Mouse (Mus musculus): Measurements from ENCODE around the gene 4930556J24Rik.
"Not testable (repeated sequence)": the region's sequence is repeated elsewhere in the genome, so short reads cannot be mapped to it uniquely, and the experiment has no call there.

Gene 4930556J24Rik

DNA sequence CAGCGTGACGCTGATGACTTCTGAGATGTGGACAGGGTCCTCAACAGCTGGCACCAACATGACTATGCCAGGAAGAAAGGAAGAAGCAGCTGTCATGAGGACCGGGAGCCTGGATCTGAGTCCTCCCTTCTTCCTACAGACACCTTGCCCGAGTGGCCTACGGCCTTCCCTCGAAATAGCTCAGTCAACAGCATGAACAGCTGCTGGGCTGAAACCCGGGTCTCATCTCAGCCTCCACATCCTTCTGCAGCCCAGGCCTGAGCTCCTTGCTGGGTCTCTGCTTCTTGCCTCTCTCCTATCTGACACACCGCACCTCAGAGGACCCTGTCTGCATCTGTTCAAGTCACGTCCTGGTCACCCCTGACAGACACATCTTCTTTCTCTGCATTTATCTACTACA is 54.5 kb downstream of the 4930556J24Rik start:
- no peak for DNase-seq (ENCODE audit: low spot score in 2 of 2)

DNA sequence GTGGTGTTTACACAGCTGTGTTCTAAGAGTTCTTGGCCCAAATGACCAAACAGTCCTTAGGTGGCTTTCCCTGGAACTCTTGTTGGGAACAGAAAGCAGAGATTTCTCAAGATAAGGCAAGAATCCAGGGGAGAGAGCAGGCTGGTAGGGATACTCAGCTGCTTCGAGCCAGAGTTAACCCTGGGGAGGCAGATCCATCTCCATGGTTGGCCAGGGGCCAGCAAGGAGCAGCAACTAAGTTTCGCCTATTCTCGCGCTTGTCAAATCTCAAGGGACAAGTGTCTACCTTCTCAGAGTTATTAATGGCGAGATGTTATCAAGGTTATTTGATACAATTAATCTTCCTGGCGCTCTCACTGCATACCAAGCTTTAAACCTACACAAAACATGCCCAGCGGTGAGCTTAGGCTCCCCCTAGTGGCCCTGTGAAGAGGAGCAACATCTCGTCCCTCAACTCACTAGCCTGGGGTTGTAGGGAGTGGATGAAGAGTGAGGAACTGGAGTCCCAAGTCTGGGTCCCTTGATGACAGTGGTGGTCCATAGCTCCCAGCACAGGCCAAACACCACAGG is 55.2 kb downstream of the 4930556J24Rik start:
- peak in 1 of 2 experiments; percentile 53 for DNase-seq (ENCODE audit: low spot score in 2 of 2)

DNA sequence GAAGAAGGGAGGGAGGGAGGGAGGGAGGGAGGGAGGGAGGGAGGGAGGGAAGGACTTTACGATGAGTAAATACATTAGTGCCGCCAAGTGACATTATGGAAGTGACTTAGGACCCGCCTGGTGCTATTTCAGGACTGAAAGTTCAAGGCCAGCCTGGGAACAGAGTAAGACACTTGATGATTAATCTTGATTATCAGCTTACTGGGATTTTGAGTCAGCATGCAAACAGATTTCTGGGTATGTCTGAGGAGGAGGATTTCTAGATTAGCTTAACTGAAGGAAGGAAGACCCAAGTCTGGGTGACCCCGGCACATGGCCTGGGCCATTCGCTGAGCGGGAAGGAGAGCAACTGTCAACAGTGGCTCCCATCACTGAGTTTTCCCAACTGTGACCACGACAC is 56.1 kb downstream of the 4930556J24Rik start:
- no peak for DNase-seq (ENCODE audit: low spot score in 2 of 2)

DNA sequence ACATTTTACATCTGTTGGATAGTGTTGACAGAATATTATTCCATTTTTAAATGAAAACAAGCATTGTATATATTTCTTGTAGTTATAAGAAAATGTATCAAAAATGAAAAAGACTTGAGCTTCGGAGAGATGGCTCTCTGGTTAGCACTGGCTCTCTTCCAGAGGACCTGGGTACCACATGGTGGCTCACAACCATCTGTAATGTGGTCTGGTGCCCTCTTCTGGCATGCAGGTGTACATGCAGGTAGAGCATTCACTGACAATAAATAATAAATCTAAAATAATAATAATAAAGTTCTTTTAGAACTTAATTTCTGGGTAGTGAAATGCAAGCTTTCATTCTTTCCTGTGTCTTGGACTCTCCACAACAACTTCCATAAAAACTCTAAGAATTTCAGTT is 57.8 kb downstream of the 4930556J24Rik start:
- DNase-seq (ENCODE audit: low spot score in 2 of 2), result no peak

DNA sequence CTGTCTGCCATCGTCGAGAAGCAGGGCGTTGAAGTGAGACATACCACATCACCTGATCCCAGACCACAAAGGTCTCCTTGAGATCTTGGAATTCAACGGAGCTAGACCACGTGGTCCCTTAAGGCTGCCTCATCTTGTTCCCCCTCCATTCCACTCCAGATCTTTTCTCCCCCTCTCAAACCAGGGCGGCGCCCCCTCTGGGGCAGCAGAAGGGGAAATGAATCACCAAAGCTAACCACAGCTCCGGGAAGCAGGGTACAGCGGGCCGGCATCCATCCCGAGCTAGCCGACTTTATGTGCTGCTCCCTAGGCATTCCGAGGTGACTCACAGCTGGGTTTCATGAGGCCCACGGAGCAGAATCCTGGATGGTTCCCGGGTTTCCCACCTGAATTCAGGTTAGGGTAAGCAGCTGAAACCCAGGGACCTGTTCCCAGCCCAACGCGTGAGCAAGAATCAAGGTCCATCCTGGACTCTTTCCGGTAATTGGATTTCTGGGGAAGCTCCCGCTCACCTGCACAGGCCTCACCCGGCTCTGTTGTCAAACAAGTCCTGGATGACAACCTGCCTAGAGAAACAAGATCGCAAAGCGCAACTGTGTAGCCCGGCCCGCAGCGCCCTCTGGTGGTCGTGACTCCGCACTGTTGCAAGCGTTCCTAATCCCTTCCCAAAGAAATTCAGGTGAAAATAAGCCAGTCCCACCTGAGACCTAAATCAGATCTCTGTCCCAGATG is 62.3 kb downstream of the 4930556J24Rik start, which contains the start of gene Slc35e4:
TSS of gene Slc35e4 (minus strand) at position 556 of the 732 bp plus-strand sequence.
- peak; percentile 58 to 77 for DNase-seq (ENCODE audit: low spot score in 2 of 2)

DNA sequence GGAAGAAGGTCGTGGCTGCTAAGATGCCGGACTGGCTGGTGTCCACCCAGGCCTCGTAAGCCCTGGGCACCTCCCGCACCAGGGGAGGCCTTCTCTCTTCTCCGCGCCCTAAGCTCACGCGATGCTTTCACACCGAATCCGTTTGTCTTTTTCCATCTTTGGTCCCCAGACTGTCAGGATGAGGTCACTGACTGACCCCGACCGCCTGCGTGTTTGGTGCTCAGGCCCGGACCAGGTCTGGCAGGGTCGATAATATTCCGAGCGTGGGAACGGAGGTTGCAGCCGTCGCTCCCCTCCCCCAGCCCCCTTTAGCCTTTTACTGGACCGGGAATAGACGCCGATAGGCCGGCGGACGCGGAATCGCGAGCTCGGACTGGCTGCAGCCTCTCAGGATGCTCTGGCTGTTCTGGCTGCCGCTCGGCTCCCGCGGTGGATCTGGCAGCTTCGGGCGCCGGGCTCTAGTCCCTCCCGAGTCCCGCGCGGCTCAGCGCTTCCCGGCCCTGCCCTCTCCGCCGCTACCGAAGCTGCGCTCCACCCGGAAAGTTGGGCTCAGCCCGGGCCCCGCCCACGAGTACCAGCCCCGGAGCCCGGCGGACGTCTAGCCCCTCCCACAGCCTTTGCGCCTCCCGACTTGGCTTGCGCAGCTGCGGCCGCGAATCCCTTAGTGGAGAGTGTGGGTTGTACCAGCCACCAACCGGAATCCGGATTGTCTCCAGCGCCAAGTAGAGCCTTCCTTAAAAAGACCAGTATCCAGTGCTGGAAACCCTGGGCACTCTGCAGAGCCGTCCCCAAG is 63.1 kb downstream of the 4930556J24Rik start:
- DNase-seq (ENCODE audit: low spot score in 2 of 2), result peak; percentile 89 to 93

DNA sequence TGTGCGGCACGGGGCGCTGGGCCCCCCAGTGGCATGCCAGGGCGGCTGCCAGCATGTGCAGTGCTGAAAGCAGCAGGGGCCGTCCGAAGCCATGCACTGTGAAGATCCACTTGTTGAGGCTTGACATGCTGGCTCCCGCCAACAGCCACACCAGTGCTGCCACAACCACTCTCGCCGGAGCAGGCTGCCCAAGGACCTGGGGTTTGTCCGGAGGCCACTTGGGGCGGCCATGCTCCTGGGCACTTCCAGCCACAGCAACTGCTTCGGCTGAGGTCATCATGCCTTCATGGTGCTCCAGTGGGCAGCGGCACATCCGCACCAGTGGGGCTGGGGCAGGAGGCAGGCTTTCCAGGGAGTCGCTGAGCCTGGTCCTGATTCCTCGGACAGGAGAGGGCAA is 63.7 kb downstream of the 4930556J24Rik start:
- peak; percentile 33 to 40 for DNase-seq (ENCODE audit: low spot score in 2 of 2)

DNA sequence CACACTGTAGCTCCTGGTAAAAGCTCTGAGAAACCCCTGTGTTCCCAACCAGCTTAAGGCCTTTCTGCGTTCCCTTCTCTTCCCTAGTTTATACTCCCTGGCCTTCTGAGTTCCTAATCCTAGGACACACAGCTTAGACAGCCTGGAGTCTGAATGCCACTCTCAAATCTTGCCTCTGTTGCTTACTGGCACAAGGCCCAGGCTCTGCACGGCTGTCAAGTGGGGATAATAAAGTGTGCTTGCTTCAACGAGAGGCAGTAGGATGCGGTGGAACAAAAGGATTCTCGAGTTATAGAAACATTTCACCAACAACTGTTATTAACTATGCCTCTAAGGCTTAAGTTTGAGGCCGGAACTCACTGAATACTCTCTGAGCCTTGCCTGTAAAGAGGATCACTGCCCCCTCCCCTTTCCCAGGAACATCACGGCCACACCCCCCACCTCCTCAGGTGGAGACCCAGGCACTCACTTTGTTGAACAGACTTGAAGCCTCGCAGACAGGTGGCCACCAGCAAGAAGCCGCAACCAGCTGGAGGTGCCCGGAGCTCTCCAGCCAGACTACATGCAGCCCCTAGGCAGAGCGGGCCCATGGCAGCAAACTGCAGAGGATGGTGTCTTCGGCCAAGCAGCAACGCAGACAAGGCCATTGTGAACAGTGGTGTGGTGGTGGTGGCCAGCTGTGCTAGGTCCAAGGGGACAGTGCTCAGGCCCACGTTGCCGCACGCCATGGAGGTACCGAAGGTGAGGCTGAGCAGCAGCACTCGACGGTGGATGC is 64.3 kb downstream of the 4930556J24Rik start:
- DNase-seq (ENCODE audit: low spot score in 2 of 2), result peak in 1 of 2 experiments; percentile 33

DNA sequence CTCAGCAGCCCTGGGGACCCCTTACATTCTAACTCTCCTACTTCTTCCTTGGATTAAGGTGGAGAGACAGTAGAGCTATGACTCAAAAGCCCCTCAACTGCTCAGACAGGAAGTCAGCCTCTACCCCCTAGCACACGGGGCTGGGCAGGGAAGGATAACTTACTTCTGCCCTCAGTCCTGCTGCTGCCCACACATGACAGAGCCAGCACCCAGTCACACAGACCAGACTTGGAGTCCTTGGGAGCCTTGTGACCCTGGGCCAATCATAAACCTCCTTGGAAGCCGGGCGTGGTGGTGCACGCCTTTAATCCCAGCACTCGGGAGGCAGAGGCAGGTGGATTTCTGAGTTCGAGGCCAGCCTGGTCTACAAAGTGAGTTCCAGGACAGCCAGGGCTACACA is 65.1 kb downstream of the 4930556J24Rik start:
- DNase-seq (ENCODE audit: low spot score in 2 of 2), result not testable (repeated sequence)

DNA sequence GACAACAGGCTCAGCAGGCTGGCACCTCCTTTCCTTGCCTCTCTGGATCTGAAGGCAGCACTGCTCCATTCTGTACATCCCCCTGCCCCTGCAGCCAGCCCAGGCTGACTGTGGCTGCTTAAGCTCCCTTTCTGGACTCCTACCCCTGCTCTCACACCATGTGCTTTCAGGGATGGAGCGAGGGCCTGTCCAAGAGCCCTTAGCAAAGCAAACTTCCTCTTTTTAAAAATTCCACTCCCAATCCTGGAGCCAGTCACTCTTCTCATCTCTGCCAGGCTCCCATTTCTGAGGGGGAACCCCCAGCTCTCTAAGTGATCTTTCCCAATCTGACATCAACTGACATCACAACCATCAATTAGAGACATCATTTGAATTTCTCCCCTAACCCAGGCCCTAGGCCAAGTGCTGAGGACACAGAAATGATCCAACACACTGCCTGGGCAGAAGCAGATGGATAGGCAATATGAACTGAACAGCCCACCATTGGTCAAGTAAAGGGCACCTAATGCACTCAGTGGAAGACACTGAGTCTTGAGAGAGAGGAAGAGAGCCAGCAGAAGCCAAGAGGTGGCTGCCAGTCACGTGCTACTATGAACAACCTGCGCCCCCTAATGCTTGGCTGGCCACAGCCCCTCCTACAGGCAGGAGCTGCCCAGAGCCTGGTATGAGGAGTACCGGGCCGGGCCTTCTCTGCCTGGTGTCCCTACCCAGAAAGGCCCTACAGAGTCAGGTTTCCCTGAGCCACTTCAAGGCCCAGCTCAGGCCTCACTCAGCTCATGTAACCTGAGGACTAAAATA is 65.9 kb downstream of the 4930556J24Rik start:
- no peak for DNase-seq (ENCODE audit: low spot score in 2 of 2)

DNA sequence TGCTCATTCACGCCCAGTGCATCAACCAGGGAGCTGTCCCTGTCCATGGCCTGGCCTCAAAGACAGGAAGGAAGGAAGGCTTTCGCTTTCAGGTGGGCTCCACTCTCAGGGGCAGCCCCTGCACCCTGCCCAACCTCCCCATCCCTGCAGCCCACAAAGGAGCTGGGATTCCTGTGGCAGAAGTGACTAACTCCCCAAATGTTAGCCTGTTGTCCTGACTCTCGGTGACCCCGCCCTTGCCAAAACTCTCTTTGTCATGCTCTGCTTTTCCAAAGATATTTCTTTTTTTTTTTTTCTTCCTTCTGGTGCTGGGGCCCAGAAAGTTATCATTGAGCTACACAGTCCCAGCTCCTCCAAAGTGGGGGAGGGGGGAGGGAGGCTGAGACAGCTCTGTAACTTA is 67.3 kb downstream of the 4930556J24Rik start:
- DNase-seq (ENCODE audit: low spot score in 2 of 2), result no peak

DNA sequence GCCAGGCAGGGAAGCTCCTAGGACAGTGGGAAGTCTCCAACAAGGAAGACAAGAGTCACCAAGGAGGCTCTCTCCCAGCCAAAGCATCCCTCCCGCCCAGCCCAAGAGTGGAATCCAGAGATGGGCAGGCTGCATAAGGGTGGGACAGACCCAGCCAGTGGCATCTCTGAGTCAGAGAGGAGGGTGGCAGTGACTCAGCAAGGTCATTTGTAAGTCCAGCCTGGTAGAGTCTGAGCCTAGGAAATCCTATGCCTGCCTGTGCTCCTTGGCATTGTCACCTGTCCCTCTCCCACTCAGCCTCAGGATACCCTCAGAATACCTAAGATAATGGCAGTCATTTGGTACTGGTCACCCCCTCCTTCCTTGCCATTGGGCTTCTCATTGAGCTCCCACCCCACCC is 71.1 kb downstream of the 4930556J24Rik start:
- DNase-seq (ENCODE audit: low spot score in 2 of 2), result no peak

DNA sequence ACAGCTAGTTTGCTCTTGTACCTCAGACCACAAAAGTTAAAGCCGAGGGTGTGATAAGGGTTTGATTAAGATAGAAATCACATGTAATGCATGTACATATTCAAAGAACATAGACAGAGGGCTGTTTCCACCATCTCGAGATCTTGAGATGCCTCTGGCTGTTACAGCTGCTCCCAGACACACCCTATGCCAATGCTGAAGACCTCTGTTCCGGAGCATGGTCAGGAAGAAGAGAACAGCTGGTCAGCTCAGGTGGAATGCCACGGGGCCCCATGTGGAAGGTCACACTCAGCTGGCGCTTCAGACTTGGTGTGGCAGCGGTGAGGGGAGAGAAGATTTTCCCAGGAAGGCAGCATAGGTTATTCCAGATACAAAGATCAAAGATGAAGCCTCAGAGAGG is 71.9 kb downstream of the 4930556J24Rik start:
- DNase-seq (ENCODE audit: low spot score in 2 of 2), result no peak

DNA sequence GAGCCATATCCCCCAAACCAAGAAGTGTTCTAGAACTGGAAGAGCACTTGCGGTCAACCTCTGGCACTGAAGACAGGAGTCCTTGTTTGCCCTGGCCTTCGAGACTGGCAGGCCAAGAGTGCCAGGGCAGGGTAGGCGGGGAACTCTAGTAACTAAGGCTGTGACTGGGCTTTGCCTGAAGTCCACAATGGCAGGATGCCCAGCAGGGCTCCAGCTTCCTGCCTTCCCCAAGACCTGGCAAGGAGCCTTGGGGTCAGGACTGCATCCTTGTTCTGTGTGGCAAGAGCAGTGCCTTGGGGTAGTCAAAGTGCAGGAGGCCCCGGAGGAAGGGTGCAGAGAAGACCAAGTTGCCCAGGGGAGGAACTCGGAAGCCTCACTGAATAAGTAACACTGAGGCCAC is 73.5 kb downstream of the 4930556J24Rik start:
- peak; percentile 40 to 73 for DNase-seq (ENCODE audit: low spot score in 2 of 2)

DNA sequence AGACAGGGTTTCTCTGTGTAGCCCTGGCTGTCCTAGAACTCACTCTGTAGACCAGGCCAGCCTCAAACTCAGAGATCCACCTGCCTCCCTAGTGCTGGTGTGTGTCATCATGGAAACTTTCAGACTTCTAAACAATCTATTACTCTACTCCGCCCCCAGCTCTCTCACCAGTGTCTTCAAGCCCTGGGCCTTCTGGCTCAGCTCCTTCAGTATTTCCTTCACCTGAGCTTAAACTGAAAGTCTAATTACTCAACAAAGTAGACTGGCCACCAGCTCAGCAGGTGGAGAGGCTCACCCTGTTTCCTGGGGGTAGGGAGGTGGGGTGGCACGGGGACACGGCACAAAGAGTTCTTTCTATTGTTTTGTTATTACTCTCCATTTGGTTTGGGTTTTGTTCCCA is 74.1 kb downstream of the 4930556J24Rik start:
- no peak for DNase-seq (ENCODE audit: low spot score in 2 of 2)

DNA sequence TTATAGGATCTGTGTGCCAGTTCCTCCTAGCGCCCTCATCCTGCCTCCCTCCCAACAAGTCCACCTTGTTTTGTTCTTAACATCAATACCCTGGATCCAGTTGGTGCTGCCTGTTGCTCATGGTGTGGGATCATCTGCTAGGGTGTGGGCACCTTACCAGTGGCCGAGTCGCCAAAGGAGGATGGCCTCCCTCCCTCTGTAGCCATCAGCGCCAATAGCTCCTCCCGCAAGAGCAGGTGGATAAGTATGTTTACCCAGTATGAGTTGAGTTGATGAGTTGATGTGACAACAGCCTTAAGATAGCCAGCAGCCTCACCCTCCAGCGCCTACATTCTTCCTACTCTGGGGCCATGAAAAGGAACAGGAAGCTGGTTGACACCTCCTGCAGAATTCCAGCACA is 76.3 kb downstream of the 4930556J24Rik start:
- no peak for DNase-seq (ENCODE audit: low spot score in 2 of 2)

DNA sequence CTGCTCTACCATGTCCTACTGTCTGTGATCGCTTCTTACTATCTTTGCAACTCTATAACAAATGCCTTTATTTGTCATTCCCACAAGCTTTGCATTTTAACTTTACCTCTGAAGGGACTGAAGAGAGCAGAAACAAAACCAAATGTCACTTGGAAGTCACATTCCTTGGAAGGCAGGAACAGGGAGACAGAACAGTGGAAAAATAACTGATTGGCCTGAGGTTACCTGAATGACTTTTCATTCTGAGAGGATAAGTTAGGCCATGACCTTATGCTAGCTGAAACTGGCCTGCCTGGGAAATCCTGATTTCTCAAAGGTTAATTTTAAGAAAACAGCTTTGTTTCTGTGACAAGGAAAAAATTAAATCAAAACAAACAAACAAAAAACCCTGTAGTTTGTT is 80.6 kb downstream of the 4930556J24Rik start:
- no peak for DNase-seq (ENCODE audit: low spot score in 2 of 2)

DNA sequence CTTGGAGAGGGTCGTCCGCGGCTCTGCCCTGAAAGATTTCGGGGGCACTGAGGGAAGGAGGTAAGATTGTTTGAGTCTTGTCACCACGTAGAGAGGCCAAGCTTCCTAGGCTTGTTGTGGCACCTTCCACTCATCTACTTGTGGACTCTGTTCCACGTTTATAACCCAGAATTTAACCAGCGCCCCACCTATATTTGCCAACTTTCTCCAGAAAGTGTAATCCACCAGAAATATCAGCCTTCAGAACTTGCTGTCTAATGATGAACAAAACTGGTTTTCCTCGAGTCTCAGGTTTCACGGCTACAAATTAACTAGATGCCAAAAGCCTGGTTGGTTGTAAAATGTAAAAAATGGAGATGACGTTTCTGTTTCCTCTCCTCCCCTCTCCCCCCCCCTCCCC is 81.1 kb downstream of the 4930556J24Rik start:
- no peak for DNase-seq (ENCODE audit: low spot score in 2 of 2)

DNA sequence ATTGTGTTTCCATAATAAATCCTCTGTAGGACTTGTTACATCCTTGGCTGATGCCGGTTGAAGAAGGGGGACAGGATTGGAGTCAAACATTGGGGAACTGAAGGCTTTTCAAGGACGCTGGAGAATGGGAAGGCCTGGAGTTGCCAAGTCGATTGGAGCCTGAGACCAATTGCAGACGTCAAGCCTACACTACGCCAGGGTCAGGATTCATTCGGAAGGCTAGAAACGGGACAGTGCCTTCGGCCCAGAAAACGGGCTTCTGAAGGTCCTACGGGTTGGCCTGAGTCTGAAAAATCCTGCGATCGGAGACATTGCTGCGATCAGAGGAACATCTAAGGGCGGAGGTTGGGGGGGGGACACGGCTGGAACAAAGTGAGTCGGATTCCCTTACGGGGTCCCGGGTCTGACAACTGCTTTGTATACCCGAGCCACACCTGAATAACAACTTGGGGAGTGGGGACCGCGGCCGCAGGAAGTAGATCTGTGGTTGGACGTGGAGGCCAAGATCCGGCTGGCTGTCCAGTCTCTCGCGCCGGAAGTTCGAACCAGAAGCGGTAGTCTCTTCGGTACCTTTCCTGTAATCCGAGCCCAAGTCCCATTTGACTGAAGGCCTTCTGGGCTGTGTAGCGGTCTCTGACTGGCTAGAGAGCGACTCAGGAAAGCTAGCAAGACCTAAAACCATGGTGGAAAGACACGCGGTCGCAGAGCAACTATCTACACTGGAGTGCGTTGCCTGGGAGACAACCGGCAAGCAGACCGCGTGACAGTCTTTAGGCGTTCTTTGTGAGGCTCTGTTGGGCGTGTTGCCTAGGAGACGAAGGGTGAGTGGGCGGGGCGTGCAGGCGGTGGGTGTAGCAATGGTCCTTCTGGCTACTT is 81.9 kb downstream of the 4930556J24Rik start, which contains the start of the genes 4921536K21Rik and Dusp18:
TSS of gene 4921536K21Rik (minus strand) at position 693 of the 876 bp plus-strand sequence.
TSS of gene Dusp18 (plus strand) at position 835 of the 876 bp plus-strand sequence.
- DNase-seq (ENCODE audit: low spot score in 2 of 2), result peak; percentile 92 to 93

DNA sequence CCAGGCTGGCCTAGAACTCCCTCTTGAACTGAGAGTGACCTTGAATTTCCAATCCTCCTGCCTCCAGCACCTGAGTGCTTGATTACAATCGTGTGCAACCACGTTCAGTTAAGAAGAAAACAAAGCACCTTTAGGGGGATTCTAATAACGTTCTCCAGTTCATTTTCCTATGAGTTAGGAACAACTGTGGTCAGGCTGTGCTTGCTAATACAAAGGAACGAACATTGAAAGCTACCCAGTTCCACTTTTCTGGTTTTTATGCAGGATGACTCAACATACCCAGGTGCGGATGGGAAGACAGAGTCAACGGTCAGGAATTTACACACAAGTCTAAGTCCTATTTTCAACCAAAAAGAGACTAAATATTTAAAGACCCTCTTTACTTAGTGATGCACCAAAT is 82.6 kb downstream of the 4930556J24Rik start:
- DNase-seq (ENCODE audit: low spot score in 2 of 2), result no peak
